Mouse (Mus musculus) hindbrain, embryonic 12.5 days (tissue): ENCODE measurements around the gene B3gat1. TPM values are rescaled to one million over a fixed set of nuclear protein-coding genes. Genes with fewer than 3 reads are reported as not detected.

ENCODE experiments used
- ATAC-seq: fragments of 200-750 bp; cut with Nextera tagmentation; 2 replicates; pipeline ENCODE4 v1.8.0; 2017; ENCODE audit warnings: moderate TSS enrichment; ENCODE audit not compliant: low FRiP score
- H3K27ac ChIP-seq: fragments of 300-500 bp; sonication (generic); 2 replicates; pipeline ENCODE4 v1.5.1; 2016; ENCODE audit warnings: mild to moderate bottlenecking
- H3K27me3 ChIP-seq: fragments of 300-500 bp; sonication (generic); 2 replicates; pipeline ENCODE4 v1.6.1; 2016; ENCODE audit warnings: mild to moderate bottlenecking
- H3K36me3 ChIP-seq: fragments of 300-500 bp; sonication (generic); 2 replicates; pipeline ENCODE4 v1.6.1; 2016; ENCODE audit warnings: mild to moderate bottlenecking
- H3K4me1 ChIP-seq: fragments of 300-500 bp; sonication (generic); 2 replicates; pipeline ENCODE4 v1.6.1; 2016
- H3K4me2 ChIP-seq: fragments of 300-500 bp; sonication (generic); replicated peaks from 2 replicates; pipeline ENCODE4 v1.6.1; 2016; ENCODE audit warnings: mild to moderate bottlenecking
- H3K4me3 ChIP-seq: fragments of 300-500 bp; sonication (generic); 2 replicates; pipeline ENCODE4 v1.5.1; 2016; ENCODE audit warnings: mild to moderate bottlenecking
- H3K9ac ChIP-seq: fragments of 300-500 bp; sonication (generic); 2 replicates; pipeline ENCODE4 v1.6.1; 2016; ENCODE audit warnings: mild to moderate bottlenecking, moderate library complexity
- H3K9me3 ChIP-seq: fragments of 300-500 bp; sonication (generic); replicated peaks from 2 replicates; pipeline ENCODE4 v1.6.1; 2016; ENCODE audit warnings: mild to moderate bottlenecking
- WGBS: fragments of 180-500 bp; shearing (Covaris S2); methylation state at CpG from one replicate; pipeline ENCODE4 v1.1.7; 2016; 5-methylcytosine and 5-hydroxymethylcytosine counted together
- polyA plus RNA-seq: library from polyadenylated mRNA; unstranded; fragments of >200 nt; fragmentation: Nextera tagmentation; extraction: Ambion mirVana; gene quantifications from 2 replicates; pipeline ENCODE4 v1.2.1, GENCODE M21; 2016

Gene B3gat1
- polyA plus RNA-seq, 1 experiment from 2014 or later = 16.0 TPM

DNA sequence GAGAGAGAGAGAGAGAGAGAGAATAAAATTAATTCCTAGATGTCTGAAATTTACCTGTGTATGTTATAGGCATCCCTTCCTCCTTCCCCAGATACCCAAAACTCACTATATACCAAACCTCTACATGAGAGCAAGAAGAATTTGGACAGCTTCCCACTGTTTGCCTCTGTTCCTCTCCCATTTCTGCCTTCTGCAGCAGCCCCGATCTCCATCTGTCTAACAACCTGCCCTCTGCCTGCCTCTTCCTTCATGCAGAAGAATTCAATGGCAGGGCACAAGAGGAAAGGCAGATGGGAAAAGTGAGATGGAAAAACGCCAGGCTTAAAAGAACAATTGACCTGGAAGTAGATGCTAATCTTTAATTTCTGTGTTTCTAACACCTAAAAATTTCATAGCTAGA lies 5.0 kb upstream of the B3gat1 start:
- peaks cover 8% of the 10 kb centered on the region for H3K27me3 ChIP-seq
- 87% methylated on average over 2 of the region's 2 CpGs for WGBS
- H3K36me3 ChIP-seq = no peaks in the 10 kb centered on the region
- no peak overlapping the region for H3K27ac ChIP-seq
- H3K4me3 ChIP-seq = no peak overlapping the region
- no peak overlapping the region for H3K4me2 ChIP-seq
- H3K9me3 ChIP-seq = no peaks in the 10 kb centered on the region
- H3K9ac ChIP-seq = no peak overlapping the region
- ATAC-seq = no peak
- H3K4me1 ChIP-seq = no peaks in the 10 kb centered on the region

DNA sequence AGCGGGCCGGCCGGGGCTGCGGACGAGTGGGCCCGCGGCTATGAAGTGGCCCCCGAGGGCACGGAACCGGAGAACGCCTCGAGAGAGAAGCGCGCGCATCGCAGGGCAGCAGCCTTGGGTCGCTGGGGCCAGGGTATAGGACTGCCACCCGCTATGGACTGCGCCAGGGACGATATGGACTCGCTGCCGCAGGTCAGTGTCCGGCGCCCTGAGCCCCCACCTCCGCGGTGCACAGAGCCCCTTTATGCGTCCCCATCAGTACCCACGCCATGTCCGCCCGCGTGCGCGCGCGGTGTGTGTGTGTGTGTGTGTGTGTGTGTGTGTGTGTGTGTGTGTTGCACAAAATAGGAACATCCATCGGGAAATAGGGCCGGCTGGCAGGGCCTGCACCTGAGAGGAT lies 458 bp downstream of the B3gat1 start:
- Histone ChIP-seq H3K27ac (peak overlapping the region; percentile 79), H3K4me1 (peaks cover 21% of the 10 kb centered on the region), H3K27me3 (peaks cover 8% of the 10 kb centered on the region), H3K9me3 (no peaks in the 10 kb centered on the region), H3K4me2 (peak overlapping the region; percentile 82), H3K36me3 (no peaks in the 10 kb centered on the region), H3K4me3 (peak overlapping the region; percentile 78), H3K9ac (peak overlapping the region; percentile 82)
- ATAC-seq = peak; percentile 77
- WGBS = under 1% methylated on average over 36 of the region's 37 CpGs

- 73% methylated on average over 5 of the region's 5 CpGs for WGBS
- peaks cover 21% of the 10 kb centered on the region for H3K4me1 ChIP-seq
- no peaks in the 10 kb centered on the region for H3K9me3 ChIP-seq
- no peaks in the 10 kb centered on the region for H3K36me3 ChIP-seq
- H3K4me2 ChIP-seq = peak overlapping the region; percentile 11; the same call in 1 of the 2 replicates
- 0 out of 2 replicates have a peak overlapping the region, but pooled peaks have one; percentile 23 for H3K9ac ChIP-seq
- peaks cover 5% of the 10 kb centered on the region for H3K27me3 ChIP-seq
- no peak overlapping the region for H3K4me3 ChIP-seq
- no peak for ATAC-seq
- H3K27ac ChIP-seq = no peak overlapping the region
Observed at GRCm38 (mm10) chr9:26737116-26737515, 3.6 kb downstream of the B3gat1 start.

GRCm38 (mm10) chr9:26742817-26743216 lies 9.3 kb downstream of the B3gat1 start:
- no peak overlapping the region for H3K27ac ChIP-seq
- no peaks in the 10 kb centered on the region for H3K27me3 ChIP-seq
- no peaks in the 10 kb centered on the region for H3K9me3 ChIP-seq
- 0 out of 2 replicates have a peak, but pooled peaks cover under 1% of the 10 kb centered on the region for H3K4me1 ChIP-seq
- WGBS = 89% methylated on average over 3 of the region's 3 CpGs
- no peaks in the 10 kb centered on the region for H3K36me3 ChIP-seq
- H3K9ac ChIP-seq = no peak overlapping the region
- no peak overlapping the region for H3K4me3 ChIP-seq
- H3K4me2 ChIP-seq = no peak overlapping the region
- ATAC-seq = no peak

GRCm38 (mm10) chr9:26747121-26747520 lies 13.6 kb downstream of the B3gat1 start:
- H3K9me3 ChIP-seq = no peaks in the 10 kb centered on the region
- H3K27me3 ChIP-seq = no peaks in the 10 kb centered on the region
- no peak overlapping the region for H3K9ac ChIP-seq
- no peak overlapping the region for H3K4me2 ChIP-seq
- WGBS = 65% methylated on average over 4 of the region's 4 CpGs
- H3K4me1 ChIP-seq = no peaks in the 10 kb centered on the region
- no peak overlapping the region for H3K4me3 ChIP-seq
- ATAC-seq = no peak
- no peak overlapping the region for H3K27ac ChIP-seq
- H3K36me3 ChIP-seq = 0 out of 2 replicates have a peak, but pooled peaks cover under 1% of the 10 kb centered on the region

- Histone ChIP-seq H3K27ac (no peak overlapping the region), H3K4me1 (no peaks in the 10 kb centered on the region), H3K4me3 (no peak overlapping the region), H3K9me3 (no peaks in the 10 kb centered on the region), H3K36me3 (peaks cover 10% of the 10 kb centered on the region; the same call in 1 of the 2 replicates), H3K27me3 (no peaks in the 10 kb centered on the region), H3K4me2 (no peak overlapping the region), H3K9ac (no peak overlapping the region)
- ATAC-seq = no peak
- WGBS = 85% methylated on average over 4 of the region's 4 CpGs
Observed at GRCm38 (mm10) chr9:26748893-26749292, 15.4 kb downstream of the B3gat1 start.

DNA sequence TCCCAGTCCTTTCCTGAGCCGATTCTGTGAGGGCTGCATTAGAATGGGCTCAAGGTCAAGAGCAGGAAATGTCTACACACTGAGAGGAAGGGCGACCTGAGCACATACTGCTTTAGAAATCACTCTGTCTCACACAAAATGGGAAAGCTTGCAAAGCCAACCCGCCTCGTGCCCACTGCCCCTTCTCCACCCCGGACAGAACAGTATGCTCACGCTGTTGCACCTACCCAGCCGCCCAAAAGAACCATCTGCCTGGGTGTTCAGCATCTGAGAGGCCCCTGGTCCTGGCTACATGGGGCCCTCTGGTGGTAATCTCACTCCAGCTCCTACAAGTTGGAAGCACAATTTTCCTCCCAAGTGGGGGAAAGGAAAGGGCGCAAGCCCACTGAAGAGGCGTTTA lies 26.6 kb downstream of the B3gat1 start:
- peaks cover 11% of the 10 kb centered on the region for H3K36me3 ChIP-seq
- no peaks in the 10 kb centered on the region for H3K9me3 ChIP-seq
- no peak overlapping the region for H3K9ac ChIP-seq
- no peaks in the 10 kb centered on the region for H3K4me1 ChIP-seq
- ATAC-seq = peak; percentile 74
- no peak overlapping the region for H3K4me3 ChIP-seq
- H3K4me2 ChIP-seq = no peak overlapping the region
- 36% methylated on average over 9 of the region's 9 CpGs for WGBS
- H3K27ac ChIP-seq = no peak overlapping the region
- no peaks in the 10 kb centered on the region for H3K27me3 ChIP-seq

DNA sequence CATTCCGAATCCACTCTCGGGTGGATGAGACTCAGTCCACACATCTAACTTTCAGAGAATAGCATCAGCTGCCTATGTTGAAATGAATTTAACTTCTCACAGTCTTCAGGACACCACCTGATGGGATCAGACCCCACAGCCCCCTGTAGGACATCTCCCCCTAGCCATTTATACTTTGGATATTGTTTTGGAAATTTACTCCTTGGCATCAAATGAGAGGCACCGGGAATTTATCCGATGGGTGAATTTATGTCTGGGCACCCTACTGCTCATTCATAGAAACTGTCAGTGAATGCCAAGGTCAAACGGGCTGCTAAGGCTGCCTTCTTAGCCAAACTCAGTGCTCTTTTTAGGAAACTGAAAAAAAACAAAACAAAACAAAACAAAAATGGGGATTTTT lies 27.0 kb downstream of the B3gat1 start:
- Histone ChIP-seq H3K4me3 (no peak overlapping the region), H3K27ac (no peak overlapping the region), H3K36me3 (peaks cover 9% of the 10 kb centered on the region), H3K9me3 (no peaks in the 10 kb centered on the region), H3K27me3 (no peaks in the 10 kb centered on the region), H3K9ac (no peak overlapping the region), H3K4me2 (no peak overlapping the region), H3K4me1 (no peaks in the 10 kb centered on the region)
- WGBS = 79% methylated on average over 5 of the region's 5 CpGs
- no peak for ATAC-seq

GRCm38 (mm10) chr9:26762477-26762876 lies 28.9 kb downstream of the B3gat1 start:
- Histone ChIP-seq H3K9ac (no peak overlapping the region), H3K27ac (no peak overlapping the region), H3K36me3 (peaks cover 2% of the 10 kb centered on the region; the same call in 1 of the 2 replicates), H3K4me3 (no peak overlapping the region), H3K4me2 (no peak overlapping the region), H3K4me1 (no peaks in the 10 kb centered on the region), H3K27me3 (no peaks in the 10 kb centered on the region), H3K9me3 (no peaks in the 10 kb centered on the region)
- ATAC-seq = no peak
- 81% methylated on average over 6 of the region's 6 CpGs for whole genome bisulfite sequencing

DNA sequence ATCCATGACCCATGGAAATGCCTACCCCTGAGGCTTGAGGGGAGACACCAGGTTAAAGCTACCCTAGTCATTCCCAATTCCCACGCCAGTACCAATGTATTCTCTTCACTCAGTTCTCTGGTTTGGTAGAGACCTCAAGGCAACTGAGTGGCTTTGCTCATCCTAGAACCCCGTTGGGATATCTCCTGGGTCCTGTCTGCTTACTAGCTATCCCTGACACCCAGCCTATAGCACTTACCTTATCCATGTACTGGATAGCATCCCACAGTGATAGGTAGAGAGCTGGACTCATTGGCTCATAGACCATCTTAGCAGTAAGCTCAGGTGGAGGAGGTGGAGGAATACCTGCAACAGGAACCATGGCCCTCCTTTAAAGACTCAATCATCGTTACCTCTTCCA lies 34.7 kb downstream of the B3gat1 start:
- no peak for ATAC-seq
- no peaks in the 10 kb centered on the region for H3K9me3 ChIP-seq
- H3K4me2 ChIP-seq = no peak overlapping the region
- no peak overlapping the region for H3K27ac ChIP-seq
- no peak overlapping the region for H3K4me3 ChIP-seq
- H3K27me3 ChIP-seq = no peaks in the 10 kb centered on the region
- no peaks in the 10 kb centered on the region for H3K4me1 ChIP-seq
- H3K36me3 ChIP-seq = no peaks in the 10 kb centered on the region
- no peak overlapping the region for H3K9ac ChIP-seq
- WGBS = 84% methylated on average over 3 of the region's 3 CpGs

DNA sequence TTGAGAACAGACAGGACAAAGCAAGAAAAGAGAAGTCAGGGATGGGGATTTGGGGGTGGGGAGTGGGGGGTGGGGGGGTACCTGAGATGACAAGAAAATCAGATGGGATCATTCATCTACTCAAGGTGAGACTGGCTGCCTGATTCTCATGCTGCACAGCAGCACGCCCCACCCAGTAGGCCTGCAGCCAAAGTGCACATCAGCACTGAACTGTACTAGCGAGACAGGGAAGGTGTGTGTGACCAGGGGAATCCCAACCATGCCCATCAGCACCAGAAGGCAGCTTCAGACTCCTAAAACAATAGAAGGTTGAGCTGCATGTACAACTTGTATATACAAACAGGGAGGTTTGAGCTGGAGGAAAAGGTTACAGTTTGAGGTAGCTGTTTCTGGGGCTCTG lies 42.2 kb downstream of the B3gat1 start:
- H3K4me1 ChIP-seq = no peaks in the 10 kb centered on the region
- H3K9ac ChIP-seq = no peak overlapping the region
- H3K4me2 ChIP-seq = no peak overlapping the region
- no peaks in the 10 kb centered on the region for H3K9me3 ChIP-seq
- ATAC-seq = 0 out of 2 replicates have a peak, but pooled peaks have one; percentile 37
- H3K27ac ChIP-seq = no peak overlapping the region
- H3K27me3 ChIP-seq = no peaks in the 10 kb centered on the region
- WGBS = 80% methylated on average over 2 of the region's 2 CpGs
- no peaks in the 10 kb centered on the region for H3K36me3 ChIP-seq
- H3K4me3 ChIP-seq = no peak overlapping the region

DNA sequence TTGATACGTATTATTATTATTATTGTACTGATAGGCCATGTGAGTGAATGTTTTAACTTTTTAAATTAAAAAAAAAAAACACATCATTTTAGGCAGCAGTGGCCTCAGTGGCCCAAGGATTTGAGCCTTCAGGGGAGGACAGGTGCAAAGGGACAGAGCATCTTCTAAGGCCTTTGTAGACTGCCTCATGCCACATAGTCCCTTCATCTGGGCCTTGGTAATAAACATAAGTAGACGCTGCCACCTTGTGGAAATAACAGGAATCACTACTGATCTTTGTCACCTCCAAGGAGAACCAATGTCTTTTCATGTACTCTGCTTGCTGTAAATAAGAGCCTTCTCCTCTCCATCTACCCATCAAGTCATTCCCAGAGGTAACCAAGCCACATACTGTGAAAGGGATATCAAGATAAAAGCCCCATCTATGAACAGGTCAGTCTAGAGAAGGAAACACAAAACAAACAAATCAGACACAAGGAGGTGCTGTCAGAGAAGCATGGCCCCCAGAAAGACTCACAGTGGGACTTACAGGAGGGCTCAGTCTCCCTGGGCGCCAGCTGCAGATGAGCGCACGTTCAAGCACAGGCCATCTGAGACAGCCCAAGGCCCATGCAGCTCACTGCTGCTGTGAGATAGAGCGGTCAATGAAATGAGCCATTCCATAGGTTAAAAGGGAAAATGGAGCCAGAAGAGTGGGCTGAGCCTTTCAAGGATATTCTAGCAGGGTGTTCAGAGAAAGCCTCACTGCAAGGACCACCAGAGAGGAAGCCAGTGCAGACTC lies 42.8 kb downstream of the B3gat1 start:
- Histone ChIP-seq H3K27me3 (no peaks in the 10 kb centered on the region), H3K27ac (no peak overlapping the region), H3K4me3 (no peak overlapping the region), H3K9me3 (no peaks in the 10 kb centered on the region), H3K4me1 (no peaks in the 10 kb centered on the region), H3K9ac (no peak overlapping the region), H3K36me3 (no peaks in the 10 kb centered on the region), H3K4me2 (no peak overlapping the region)
- peak; percentile 57 for ATAC-seq
- 65% methylated on average over 6 of the region's 6 CpGs for WGBS

- Histone ChIP-seq H3K4me2 (no peak overlapping the region), H3K9ac (no peak overlapping the region), H3K36me3 (no peaks in the 10 kb centered on the region), H3K4me1 (no peaks in the 10 kb centered on the region), H3K9me3 (no peaks in the 10 kb centered on the region), H3K27ac (no peak overlapping the region), H3K27me3 (no peaks in the 10 kb centered on the region), H3K4me3 (no peak overlapping the region)
- ATAC-seq = no peak
- WGBS = 87% methylated on average over 7 of the region's 7 CpGs
Observed at GRCm38 (mm10) chr9:26778421-26778820, 44.9 kb downstream of the B3gat1 start.
